Mouse (Mus musculus): ENCODE data around the gene Gm28308. TPM values are rescaled to one million over a fixed set of nuclear protein-coding genes. Genes with fewer than 3 reads are reported as not detected.

The Gm28308 gene
- total RNA-seq (2021) (not detected), polyA plus RNA-seq (2012; rRNA removed) (not detected in 2 replicates)
- long read RNA-seq = 0 reads

DNA sequence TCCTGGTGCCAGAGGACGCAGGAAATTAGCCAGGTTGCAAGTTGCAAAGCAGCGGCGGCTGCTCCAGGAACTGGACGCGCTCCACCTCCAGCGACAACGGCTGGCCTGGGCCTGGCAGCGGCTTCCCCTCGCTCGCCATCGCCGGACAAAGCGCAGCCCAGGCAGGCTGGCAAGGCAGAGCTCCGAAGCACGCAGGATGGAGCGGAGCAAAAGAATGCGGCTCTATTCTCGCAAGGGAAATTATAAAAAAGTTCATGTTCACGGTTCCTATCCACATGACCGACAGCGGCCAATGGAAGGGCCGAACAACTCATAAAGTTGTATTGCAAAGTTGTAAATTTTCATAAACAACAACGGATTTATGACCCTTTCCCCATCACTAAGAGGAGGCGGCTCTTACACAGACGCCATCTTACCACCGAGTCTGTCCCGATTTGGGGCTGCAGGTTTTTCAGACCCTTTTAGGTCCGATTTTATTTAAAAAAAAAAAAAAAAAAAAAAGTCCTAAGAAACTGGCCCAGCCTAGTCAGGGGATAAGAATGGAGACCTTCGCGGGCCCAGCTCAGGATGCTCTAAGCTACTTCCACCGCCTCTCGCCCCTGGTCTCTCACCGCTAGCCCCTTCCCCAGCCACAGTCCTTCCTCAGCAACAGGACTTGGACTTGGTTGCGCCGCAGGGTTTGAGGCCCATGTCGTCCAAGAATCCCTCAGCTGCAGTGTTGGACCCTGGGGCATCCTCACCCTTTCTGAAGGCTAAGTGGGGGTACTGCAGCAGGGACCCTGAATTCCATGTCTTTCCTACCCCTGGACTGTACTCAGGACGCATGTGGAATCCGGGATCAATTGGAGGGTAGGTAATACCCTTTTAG is at the start of gene Gm28308, which contains the start of gene Hoxa3:
TSS of gene Gm28308 (minus strand) at position 221 of the 868 bp plus-strand sequence.
TSS of gene Hoxa3 (minus strand) at position 218 of the 868 bp plus-strand sequence.
- DNase-seq = peak; percentile 21 to 48
- intact Hi-C loops (cut with DNase I) = loop anchor here (5.0 kb wide), 1 partner anchor 1031 kb away; no protein-coding TSS in a partner anchor
- 6% methylated on average over 38 of the region's 38 CpGs for WGBS
- Histone ChIP-seq H3K27me3 (ENCODE audit: control insufficient read depth, insufficient read depth, low read length) (peaks cover 53% of the 10 kb centered on the region), H3K4me1 (ENCODE audit: control insufficient read depth, insufficient read depth, low read length) (no peaks in the 10 kb centered on the region; the same call in 1 of the 2 replicates), H3K36me3 (ENCODE audit: control insufficient read depth, insufficient read depth, low read length) (no peaks in the 10 kb centered on the region), H3K4me3 (peak within 1 kb of the TSS; percentile 43), H3K27ac (0 out of 2 replicates have a peak within 1 kb of the TSS, but pooled peaks have one; percentile 20), H3K79me2 (replicated peaks; ENCODE audit: control insufficient read depth, insufficient read depth, low read length) (no peaks in the 10 kb centered on the region), H3K9ac (ENCODE audit: low read depth, low read length) (peak within 1 kb of the TSS; percentile 41; the same call in 1 of the 2 replicates)
- TF ChIP-seq EP300 (IDR thresholded peaks at IDR 0.05; ENCODE audit: insufficient read depth, low read depth, low read length) (no peak), CTCF (IDR thresholded peaks at IDR 0.05) (no peak), POLR2A (IDR thresholded peaks at IDR 0.05; ENCODE audit: insufficient read depth, low read depth, low read length) (no peak)

DNA sequence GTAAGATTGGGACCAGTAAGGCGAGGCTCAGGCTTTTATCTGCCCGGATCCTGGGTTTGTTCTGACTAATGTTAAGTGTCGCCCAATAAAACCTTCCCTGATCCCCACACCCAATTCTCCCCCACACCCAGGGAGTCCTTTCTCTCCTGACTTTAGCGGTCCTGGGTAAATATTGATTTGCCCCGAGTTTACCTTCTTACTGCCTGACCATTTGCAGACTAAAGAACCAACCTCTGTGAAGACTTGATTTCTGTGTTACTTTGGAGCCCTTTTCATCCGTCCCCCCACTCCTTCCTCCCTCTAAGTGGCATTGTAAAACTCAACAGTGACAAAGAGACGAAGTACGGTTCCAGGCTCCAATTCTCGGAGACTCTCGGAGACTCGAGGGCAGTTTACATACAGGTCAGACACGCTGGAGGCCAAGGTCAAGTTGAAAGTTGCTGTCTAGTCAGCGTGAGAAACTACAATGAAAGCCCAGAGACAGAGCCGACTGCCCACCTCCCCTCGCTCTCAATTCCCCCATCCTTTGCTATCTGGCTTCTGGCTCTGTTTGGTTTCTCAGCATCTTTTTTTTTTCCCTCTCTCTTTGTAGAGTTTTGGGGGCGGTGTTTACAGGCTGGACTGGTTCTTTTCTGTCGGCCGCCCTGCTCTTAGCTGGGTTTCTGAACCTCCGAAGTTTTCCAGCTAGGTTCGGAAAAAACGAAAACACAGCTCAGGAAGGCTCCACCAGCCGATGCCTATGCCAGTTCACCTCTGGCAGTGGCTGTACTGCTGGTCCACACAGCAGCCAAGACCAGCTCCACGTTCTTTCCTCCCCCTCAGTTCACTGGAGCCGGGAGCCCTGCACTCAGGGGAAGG is 49.6 kb upstream of the Gm28308 start:
- no peaks in the 10 kb centered on the region for H3K36me3 ChIP-seq (ENCODE audit: control insufficient read depth, insufficient read depth, low read length)
- intact Hi-C loops (cut with DNase I) = no loop called here
- no peak overlapping the region for H3K4me3 ChIP-seq
- no peaks in the 10 kb centered on the region; the same call in 1 of the 2 replicates for H3K4me1 ChIP-seq (ENCODE audit: control insufficient read depth, insufficient read depth, low read length)
- peak in 1 of 2 experiments; percentile 42 for DNase-seq
- no peak for TF ChIP-seq EP300 (IDR thresholded peaks at IDR 0.05; ENCODE audit: insufficient read depth, low read depth, low read length)
- TF ChIP-seq CTCF (IDR thresholded peaks at IDR 0.05) = no peak
- no peak for TF ChIP-seq POLR2A (IDR thresholded peaks at IDR 0.05; ENCODE audit: insufficient read depth, low read depth, low read length)
- no peaks in the 10 kb centered on the region for H3K79me2 ChIP-seq (replicated peaks; ENCODE audit: control insufficient read depth, insufficient read depth, low read length)
- WGBS = 6% methylated on average over 24 of the region's 24 CpGs
- H3K27me3 ChIP-seq (ENCODE audit: control insufficient read depth, insufficient read depth, low read length) = peaks cover 52% of the 10 kb centered on the region
- H3K9ac ChIP-seq (ENCODE audit: low read depth, low read length) = no peak overlapping the region
- no peak overlapping the region for H3K27ac ChIP-seq

DNA sequence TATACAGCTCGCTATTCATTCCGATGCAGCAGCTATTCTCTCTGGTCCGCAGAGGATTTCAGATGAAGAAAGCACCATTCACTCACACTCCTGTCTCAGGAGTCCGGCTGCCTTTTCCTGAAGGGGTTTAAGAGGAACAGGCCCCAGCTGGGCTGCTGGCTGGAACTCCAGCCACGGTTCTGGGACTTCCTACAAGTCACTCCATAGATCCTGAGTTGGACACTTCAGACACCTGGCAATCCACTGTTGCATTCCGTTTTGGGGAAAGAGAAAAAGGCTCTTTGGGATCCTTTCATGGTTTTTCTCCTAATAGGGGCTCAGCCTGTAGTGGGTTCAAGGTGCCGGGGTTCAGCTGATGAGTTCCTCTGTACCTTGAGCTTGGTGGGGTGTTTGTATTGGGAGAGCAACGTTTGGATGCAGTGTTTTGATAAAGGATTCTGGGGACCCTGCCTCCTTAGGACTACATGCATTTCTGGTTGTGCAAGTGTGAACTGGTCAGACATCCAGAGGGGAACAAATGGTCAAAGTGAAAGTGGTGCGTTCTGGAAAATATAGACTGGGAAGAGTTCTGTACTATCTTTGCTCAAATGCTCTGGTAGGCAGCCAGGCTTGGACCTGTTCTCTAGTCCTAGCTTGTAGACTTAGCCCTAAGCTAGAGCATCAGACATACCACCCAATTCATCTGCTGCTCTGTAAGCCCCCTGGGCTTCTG is 48.8 kb upstream of the Gm28308 start:
- Histone ChIP-seq H3K9ac (ENCODE audit: low read depth, low read length) (no peak overlapping the region), H3K27me3 (ENCODE audit: control insufficient read depth, insufficient read depth, low read length) (peaks cover 52% of the 10 kb centered on the region), H3K79me2 (replicated peaks; ENCODE audit: control insufficient read depth, insufficient read depth, low read length) (no peaks in the 10 kb centered on the region), H3K4me3 (no peak overlapping the region), H3K4me1 (ENCODE audit: control insufficient read depth, insufficient read depth, low read length) (no peaks in the 10 kb centered on the region; the same call in 1 of the 2 replicates), H3K27ac (no peak overlapping the region), H3K36me3 (ENCODE audit: control insufficient read depth, insufficient read depth, low read length) (no peaks in the 10 kb centered on the region)
- 6% methylated on average over 9 of the region's 9 CpGs for WGBS
- TF ChIP-seq CTCF (IDR thresholded peaks at IDR 0.05) (no peak), EP300 (IDR thresholded peaks at IDR 0.05; ENCODE audit: insufficient read depth, low read depth, low read length) (no peak), POLR2A (IDR thresholded peaks at IDR 0.05; ENCODE audit: insufficient read depth, low read depth, low read length) (no peak)
- intact Hi-C loops (cut with DNase I) = no loop called here
- DNase-seq = peak in 1 of 2 experiments; percentile 30

DNA sequence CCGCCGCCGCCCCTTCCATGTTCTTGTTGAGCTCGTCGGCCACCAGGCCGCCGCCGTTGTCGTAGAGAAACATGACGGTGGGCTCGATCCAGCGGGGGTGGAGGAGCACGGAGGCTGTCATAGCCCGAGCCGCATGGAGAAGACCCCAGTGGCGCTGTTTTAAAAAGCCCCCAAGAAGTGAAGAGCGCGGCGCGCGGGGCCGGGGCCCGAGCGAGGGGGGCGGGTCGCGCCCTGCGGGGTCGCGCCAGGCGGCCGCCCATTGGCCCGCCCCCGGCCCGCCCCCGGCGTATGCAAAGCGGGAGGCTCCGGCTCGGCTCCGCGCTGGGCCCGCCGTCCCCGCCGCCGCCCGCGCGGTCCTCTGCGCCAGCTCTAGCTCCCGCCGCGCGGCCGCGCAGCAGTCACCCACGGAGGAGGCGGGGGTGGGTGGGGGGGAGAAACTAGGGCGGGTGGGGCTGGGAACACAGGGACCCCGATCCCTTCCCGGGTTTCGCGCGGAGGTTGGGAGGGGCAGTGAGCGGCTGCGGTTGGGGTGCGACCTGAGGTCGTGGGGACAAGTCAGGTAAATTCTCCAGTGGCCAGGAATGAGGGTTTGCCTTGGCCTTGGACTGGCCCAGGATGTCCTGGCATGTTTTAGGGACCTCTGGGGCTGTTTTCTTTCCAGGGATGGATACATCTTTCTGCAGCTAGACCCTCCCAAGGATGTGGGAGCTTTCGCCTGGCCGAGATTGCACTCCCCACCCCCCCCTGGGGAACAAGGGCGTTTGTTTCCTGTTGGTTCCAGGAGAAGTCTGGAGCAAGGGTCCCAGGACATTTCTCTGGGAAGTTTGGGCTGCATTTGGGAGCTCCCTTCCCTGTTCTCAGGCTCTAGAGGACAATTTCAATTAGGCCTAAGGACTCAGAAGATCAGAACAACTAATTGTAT is 47.8 kb upstream of the Gm28308 start, which contains the start of gene Hoxa13:
TSS of gene Hoxa13 (minus strand) at position 227 of the 922 bp plus-strand sequence.
- no peak within 1 kb of the TSS for H3K27ac ChIP-seq

More for the DNA sequence above, 47.8 kb upstream of the Gm28308 start, which contains the start of gene Hoxa13:
- no peak for DNase-seq
- TF ChIP-seq CTCF (IDR thresholded peaks at IDR 0.05) = no peak
- TF ChIP-seq EP300 (IDR thresholded peaks at IDR 0.05; ENCODE audit: insufficient read depth, low read depth, low read length) = no peak
- no peak for TF ChIP-seq POLR2A (IDR thresholded peaks at IDR 0.05; ENCODE audit: insufficient read depth, low read depth, low read length)
- Histone ChIP-seq H3K9ac (ENCODE audit: low read depth, low read length) (no peak within 1 kb of the TSS; the same call in 1 of the 2 replicates), H3K4me3 (no peak within 1 kb of the TSS), H3K4me1 (ENCODE audit: control insufficient read depth, insufficient read depth, low read length) (no peaks in the 10 kb centered on the region; the same call in 1 of the 2 replicates), H3K79me2 (replicated peaks; ENCODE audit: control insufficient read depth, insufficient read depth, low read length) (no peaks in the 10 kb centered on the region), H3K36me3 (ENCODE audit: control insufficient read depth, insufficient read depth, low read length) (no peaks in the 10 kb centered on the region), H3K27me3 (ENCODE audit: control insufficient read depth, insufficient read depth, low read length) (peaks cover 44% of the 10 kb centered on the region)
- WGBS = 1% methylated on average over 39 of the region's 72 CpGs
- intact Hi-C loops (cut with DNase I) = no loop called here

Data from heart, adult 2 months (tissue).